Mouse (Mus musculus) fibroblast of lung, adult 2 months (primary cell): ENCODE measurements around the gene Sgtb.

ENCODE experiments used
- DNase-seq: peaks from one replicate; pipeline ENCODE4 v3.0.0-alpha.2; 2011; ENCODE audit warnings: low read depth

Gene Sgtb

DNA sequence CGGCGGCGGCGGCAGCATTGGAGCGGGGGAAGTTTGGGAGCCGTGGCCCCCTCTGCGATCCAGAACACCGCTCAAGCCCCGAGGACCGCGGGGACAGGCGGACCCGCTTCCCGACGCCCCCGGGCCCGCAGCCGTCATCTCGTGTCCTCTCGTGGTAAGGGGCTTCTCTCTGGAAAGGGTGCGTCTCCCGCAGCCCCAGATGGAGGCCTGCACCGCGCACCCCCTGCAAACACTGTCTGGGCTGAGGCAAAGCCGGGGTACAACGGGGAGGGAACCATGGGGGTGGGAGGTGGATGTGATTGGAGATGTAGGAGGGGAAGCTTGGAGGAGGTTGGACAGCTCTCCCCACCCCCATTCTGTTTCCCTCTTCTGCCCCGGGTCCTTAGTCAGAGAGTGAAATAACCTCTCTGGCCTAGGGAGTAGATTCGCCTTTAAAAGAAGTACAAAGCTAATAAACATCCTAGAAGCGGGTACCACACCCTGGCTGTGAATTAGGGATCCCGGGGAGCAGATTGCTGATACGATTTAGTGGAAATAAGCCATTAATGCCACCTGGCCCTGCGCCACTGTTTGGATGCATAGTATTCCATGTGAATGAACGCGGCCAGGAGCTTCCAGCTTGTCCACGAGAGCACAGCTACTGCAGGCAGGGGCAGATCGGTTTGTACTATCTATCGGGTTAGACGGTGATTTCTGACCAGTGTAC is 428 bp downstream of the Sgtb start:
- DNase-seq: no peak

- DNase-seq: no peak
Measured at GRCm38 (mm10) chr13:104110526-104110925, 985 bp downstream of the Sgtb start.

DNA sequence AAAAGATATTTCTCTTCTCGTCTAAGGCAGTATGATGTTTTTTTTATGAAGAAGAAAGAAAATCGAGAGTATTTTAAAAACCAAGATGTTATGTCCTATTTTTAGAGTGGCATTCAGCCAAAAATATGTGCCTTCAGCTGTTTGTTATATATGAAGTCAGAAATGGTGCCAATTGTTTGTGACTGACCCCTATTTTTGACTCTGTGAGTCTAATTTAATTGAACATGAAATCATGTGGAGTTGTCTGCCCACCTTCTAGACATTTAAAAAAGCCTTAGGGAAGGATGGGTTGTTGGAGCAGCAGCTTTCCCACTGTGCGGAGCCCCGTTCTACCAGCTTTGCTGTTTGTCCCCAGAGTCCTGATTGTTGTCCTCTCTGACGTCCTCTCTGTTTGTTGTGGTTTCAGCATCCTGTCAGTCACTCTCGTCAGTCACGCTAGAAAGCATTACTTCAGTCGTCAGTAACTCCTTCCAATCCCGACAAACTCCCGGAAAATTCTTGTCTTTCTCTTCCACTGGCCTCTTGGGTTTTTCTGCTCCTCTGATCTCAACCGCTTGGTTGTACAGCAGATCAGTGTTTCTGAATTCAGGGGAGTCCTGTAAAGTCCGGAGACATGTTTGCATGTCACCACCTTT is 2.8 kb downstream of the Sgtb start:
- DNase-seq: no peak

GRCm38 (mm10) chr13:104113782-104114181 is 4.2 kb downstream of the Sgtb start:
- no peak for DNase-seq

GRCm38 (mm10) chr13:104114827-104115226 is 5.3 kb downstream of the Sgtb start:
- DNase-seq: no peak

DNA sequence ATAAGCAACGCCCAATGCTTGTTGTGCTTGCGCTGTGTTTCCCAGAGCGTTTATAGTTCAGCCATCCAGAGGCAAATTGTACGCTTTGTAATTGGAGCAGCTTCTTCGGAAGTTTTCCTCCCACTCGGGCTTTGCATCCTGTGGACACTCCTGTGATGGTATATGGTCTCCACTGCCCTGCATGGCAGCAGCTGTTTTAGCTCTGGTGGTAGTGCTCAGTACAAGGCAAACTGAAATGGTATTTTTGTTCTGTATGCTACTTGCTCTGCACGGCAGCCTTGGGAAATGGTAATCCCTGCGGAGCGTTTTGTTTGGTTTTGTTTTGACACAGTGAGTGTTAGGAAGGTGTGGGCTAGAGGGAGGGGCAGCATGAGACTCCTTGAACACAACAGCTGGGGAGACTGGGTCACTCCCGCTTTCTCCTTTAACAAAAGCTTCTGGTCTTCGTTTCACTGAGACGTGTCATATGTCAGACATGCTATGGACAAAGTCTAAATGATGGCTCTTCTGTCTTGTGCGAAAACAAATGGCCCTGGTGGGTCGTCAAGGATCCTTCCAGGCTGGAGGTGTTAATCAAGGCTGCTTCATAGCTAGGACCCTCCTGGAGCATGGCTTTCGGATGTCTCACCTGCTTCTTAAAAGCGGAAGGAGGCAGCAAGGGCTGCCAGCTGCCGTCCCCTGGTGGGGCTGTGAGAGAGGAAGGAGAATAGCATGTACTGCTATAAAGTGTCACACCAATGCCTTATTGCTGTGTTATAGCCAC is 12.7 kb downstream of the Sgtb start:
- DNase-seq: no peak

DNA sequence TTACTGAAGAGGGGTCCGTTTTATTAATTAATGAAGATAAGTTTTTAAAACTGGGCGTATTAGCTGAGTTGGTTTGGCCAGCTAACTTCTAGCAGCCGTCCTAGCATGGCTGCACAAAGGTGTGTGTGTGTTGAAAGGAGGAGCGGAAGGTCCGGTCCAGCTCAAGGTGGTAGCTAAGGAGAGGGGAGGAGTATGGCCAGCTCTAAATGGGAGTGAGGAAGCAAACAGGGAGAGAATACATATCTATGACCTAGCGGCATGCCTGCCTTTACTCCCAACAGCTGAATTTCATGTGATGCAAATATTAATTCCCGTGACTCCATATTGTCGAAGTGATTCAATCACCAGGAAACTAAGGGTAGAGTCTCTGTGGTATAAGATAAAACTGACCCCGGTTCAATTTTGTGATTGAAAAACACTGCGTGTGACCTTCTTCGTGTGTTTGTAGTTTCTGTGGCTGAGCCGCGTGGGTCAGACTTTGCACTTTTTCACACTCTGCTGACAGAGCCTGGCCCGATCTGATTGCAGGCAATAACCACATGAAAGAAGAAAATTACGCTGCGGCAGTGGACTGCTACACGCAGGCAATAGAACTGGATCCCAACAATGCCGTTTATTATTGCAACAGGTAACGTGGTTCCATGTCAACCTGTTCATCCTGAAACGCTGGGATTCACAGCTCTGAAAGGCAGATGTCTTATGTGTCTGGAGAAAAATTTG is 14.3 kb downstream of the Sgtb start:
- DNase-seq: no peak

DNA sequence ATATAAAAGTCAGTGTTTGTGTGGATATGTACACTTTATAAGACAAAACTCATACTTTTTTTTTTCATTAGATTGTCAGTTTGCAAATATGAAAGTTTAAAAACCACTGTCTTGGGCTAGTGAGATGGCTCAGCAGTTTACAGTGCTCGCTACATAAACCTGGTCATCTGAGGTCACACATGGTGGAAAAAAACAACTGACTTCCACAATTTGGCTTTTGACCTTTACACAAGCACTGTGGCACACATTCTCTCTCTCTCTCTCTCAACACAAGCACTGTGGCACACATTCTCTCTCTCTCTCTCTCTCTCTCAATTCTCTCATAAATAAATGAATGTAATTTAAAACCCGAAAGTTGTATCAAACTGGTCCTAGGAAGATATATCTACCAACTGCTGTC is 23.0 kb downstream of the Sgtb start:
- no peak for DNase-seq

- no peak for DNase-seq
Measured at GRCm38 (mm10) chr13:104134510-104135085, 25.1 kb downstream of the Sgtb start.

DNA sequence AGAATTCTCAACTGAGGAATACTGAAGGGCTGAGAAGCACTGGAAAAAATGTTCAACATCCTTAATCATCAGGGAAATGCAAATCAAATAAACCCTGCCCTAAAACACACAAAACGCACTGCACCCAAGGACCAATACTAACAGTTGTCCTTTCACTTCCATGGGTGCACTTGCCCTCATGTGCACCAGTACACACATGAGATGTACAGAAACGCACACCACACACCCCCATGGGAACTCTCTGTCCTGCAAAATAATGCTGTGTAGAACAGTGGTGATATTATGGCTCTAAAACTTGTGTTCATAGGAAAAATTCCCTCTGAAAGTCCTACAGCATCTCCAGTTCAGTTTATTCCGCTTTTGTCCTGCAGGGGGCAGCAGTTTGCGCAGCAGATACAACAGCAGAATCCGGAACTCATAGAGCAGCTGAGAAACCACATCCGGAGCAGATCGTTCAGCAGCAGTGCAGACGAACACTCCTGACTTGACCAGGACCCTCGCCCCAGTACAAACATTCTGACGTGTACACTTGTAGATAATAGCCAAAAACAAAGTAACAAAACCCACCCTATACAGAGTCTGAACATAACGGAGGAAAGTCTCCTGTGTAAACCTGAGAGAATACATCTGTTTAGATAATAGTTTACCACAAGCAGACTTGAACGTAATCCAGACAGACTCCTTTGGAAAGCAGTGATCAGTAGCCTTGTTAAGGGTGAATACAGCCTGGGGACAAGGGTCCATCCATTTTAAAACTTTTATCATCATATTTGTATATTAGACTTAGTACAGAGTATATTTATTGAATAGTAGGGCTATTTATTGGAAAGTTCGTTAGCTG is 30.0 kb downstream of the Sgtb start:
- peak; percentile 42 for DNase-seq

DNA sequence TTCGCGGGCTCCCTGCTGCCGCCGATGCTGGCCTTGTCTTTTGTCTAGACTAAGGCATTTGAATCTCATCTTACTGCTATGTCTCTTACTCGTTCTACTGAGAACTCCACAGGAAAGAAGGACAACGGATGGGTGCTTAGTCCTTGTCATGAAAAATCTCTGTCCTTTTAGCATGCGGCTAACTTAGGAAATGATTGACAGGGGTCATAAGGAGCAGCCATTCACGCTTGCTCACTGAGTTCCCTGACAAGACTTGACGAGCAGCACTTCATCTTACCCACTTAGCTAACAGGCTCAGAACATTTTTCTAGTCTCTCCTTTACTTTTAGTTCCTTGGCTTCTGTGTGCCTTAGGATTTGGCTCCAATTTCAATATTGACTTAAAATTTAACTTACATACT is 35.3 kb downstream of the Sgtb start:
- no peak for DNase-seq

DNA sequence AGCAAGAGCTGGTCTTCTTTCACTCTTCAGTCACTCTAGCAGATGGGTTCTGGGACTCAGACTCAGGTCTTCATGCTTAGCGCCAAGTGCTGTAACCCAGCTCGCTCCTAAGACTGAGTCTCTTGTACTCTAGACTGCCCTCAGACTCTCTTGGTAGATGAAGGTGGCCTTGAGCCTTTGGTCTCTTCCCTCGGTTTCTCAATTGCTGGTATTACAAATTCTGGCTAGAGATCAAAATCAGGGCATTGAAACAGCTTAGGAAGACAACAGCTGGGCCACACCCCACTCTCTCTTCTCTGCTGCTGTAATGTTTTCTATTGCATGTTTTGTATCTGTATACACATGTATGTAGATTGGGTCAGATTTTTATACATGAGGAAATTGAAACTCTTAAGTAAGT is 36.1 kb downstream of the Sgtb start:
- no peak for DNase-seq

DNA sequence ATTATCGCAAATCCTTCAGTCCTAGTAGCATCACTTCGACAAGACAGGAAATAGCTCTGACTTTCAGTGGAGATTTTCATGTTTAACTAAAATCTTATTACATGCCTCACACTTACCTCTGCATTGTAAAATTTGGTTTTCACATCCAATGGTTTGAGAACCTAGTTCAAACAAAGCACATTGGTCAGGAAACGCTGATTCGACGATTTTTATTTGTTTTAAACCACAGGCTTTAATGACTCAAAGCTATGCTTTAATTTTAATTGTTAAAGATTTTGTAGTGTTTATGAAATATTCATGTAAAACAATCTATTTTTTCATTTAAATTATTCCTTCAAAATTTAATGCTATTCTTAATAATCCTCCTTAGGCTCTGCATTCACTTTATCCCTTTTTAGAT is 44.6 kb downstream of the Sgtb start:
- DNase-seq: no peak

- DNase-seq: no peak
Measured at GRCm38 (mm10) chr13:104155106-104155505, 45.6 kb downstream of the Sgtb start.

DNA sequence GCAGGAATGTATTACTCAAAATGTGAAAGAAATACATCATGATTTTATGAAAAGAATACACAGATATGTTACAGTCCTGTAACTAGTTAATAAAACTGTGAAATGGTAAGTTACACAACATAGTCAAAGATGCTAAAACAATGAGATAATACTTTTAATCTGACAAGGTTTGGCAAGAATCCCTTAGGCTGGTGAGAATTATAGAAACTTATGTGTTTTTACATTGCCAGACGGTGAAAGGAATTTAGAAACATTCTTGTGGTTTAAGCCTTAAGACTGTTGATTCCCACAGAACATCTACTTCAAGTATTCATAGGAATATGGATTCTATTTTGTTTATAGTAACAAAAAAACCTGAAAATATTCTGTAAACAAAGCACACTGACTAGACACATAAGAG is 46.1 kb downstream of the Sgtb start:
- DNase-seq: peak; percentile 46

GRCm38 (mm10) chr13:104171711-104172110 is 62.2 kb downstream of the Sgtb start:
- DNase-seq: no peak

- DNase-seq: no peak
Measured at GRCm38 (mm10) chr13:104172498-104172897, 63.0 kb downstream of the Sgtb start.

- DNase-seq: no peak
Measured at GRCm38 (mm10) chr13:104176874-104177273, 67.3 kb downstream of the Sgtb start.

GRCm38 (mm10) chr13:104177796-104178649 is 68.5 kb downstream of the Sgtb start, which contains the start of gene Trappc13:
Gene Trappc13, minus strand, starts transcription at chr13:104178469.
- DNase-seq: no peak

DNA sequence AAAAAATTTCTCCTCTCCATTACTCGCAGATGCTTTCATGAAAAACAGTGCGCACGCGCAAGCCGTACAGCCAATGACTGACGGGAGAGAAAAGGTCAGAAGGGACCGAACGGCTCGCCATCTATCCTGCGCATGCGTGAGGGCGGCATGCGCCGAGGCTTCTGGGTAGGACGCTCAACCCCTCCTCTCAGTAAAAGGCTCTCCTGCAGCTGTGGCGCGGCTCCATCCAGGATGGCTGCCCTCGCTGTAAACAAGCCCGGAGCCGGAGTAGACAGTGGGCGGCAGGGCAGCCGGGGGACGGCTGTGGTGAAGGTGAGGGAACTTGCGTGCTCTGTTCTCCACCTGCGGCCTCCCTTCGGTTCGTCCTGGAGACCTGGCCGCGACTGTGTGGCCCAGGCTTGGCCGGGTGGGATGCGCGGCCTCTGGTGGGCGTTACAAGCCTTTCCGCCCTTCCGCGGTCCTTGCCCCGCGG is 69.1 kb downstream of the Sgtb start, which contains the start of gene Trim23:
Gene Trim23 (plus strand): TSS at position 148 of the 472 bp plus-strand sequence.
- DNase-seq: peak; percentile 96
